Mouse (Mus musculus): Measurements from ENCODE around the gene Zscan21.
"Not testable (repeated sequence)": the region's sequence is repeated elsewhere in the genome, so short reads cannot be mapped to it uniquely, and the experiment has no call there.

DNA sequence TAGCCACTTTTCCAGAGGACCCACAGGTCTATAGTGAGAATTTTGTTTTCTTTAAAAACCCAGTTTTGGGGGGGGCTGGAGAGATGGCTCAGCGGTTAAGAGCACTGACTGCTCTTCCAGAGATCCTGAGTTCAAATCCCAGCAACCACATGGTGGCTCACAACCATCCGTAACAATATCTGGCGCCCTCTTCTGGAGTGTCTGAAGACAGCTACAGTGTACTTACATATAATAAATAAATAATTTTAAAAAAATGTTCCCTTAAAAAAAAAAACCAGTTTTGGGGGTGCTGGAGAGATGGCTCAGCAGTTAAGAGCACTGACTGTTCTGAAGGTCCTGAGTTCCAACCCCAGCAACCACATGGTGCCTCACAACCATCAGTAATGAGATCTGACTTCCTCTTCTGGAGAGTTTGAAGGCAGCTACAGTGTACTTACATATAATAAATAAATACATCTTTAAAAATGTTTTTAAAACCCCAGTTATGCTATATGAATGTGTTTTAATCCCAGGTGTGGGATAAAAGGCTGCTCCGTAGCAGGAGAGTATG, 6.8 kb upstream of the Zscan21 start:
- TF ChIP-seq MAFK (IDR thresholded peaks at IDR 0.05; ENCODE audit: insufficient read depth, low read depth, low read length); ZC3H11A (IDR thresholded peaks at IDR 0.05; ENCODE audit: borderline replicate concordance, low read depth, low read length); ZNF384 (IDR thresholded peaks at IDR 0.05; ENCODE audit: low read depth, low read length): not testable (repeated sequence)
